Mouse (Mus musculus) MN1 (cell line): ENCODE results near the gene Arhgap35.

Experiments used
- DNase-seq: peaks from one replicate; pipeline ENCODE4 v3.0.0-alpha.2; 2016; ENCODE audit warnings: low spot score

Arhgap35 gene

GRCm38 (mm10) chr7:16465568-16465967, 149.2 kb downstream of the Arhgap35 start:
- no peak for DNase-seq

GRCm38 (mm10) chr7:16465160-16465559, 149.6 kb downstream of the Arhgap35 start:
- peak; percentile 73 for DNase-seq

- peak; percentile 83 for DNase-seq
These were observed 151.6 kb downstream of the Arhgap35 start for GRCm38 (mm10) chr7:16463214-16463613.

- no peak for DNase-seq
These were observed 153.1 kb downstream of the Arhgap35 start for GRCm38 (mm10) chr7:16461705-16462104.

GRCm38 (mm10) chr7:16461151-16461550, 153.6 kb downstream of the Arhgap35 start:
- no peak for DNase-seq

- no peak for DNase-seq
These were observed 154.2 kb downstream of the Arhgap35 start for GRCm38 (mm10) chr7:16460566-16460965.

- no peak for DNase-seq
These were observed 158.5 kb downstream of the Arhgap35 start for GRCm38 (mm10) chr7:16456289-16456688.

- DNase-seq = no peak
These were observed 159.8 kb downstream of the Arhgap35 start for GRCm38 (mm10) chr7:16455016-16455415.

- peak; percentile 66 for DNase-seq
These were observed 161.6 kb downstream of the Arhgap35 start for GRCm38 (mm10) chr7:16453118-16453711.

- DNase-seq = peak; percentile 88
These were observed 162.2 kb downstream of the Arhgap35 start, which contains the start of gene Tmem160 for GRCm38 (mm10) chr7:16452587-16453073. TSS of gene Tmem160 (plus strand) at chr7:16452779.

- no peak for DNase-seq
These were observed 163.1 kb downstream of the Arhgap35 start for GRCm38 (mm10) chr7:16451656-16452055.
